Mouse (Mus musculus) cerebellum, adult 18-20 months (tissue): Measurements from ENCODE around the gene Dhrs4.
A peak's percentile ranks its signal among the peaks of the same experiment; 100 is the strongest.

ENCODE experiments used
- DNase-seq, 2 experiments: peaks; one replicate each; pipeline ENCODE4 v3.0.0; 2021

Dhrs4 gene

DNA sequence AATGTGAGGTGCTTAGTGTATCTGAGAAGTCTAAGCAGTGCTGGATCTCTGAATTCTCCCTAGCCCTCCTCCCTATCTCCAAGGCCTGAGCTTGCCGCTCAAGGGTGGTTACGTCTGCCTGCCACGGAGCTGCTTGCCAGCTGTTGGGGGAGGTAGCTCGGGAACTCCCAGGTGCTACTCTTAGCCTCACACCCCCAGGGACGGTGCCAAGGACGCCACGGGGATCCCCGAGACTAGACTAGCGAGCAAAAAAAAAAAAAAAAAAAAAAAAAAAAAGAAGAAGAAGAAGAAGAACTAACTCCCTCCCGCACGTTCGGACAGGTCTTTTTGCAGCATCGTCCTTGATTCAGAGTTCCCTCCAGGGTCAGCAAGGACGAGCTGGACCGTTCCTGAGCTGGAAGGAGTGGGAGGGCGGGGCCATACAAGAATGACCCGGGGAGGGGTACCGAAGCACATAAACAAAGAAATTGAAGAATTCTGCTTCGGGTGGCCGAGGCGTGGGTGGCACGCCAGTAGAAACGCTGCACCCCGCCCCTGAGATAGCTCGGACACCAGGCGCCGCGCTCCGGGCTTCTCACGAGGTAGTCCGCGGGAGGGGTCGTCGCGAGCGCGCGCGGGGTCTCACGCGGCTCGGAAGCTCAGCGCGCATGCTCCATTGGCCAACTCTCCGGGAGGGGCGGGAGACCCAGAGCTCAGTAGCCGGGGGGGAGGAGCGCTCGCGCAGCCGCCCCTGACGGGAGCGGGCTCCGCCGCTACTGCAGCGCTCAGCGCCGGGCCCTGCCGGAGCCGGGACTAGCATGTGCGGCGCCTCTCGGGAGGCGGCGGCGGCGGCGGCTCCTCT, 12.0 kb downstream of the Dhrs4 start, which contains the start of gene Carmil3:
Gene Carmil3, plus strand, starts transcription at position 291 of the 841 bp plus-strand sequence.
- peak; percentile 90 to 91 for DNase-seq

- peak; percentile 75 to 82 for DNase-seq
Observed at GRCm38 (mm10) chr14:55491291-55491833, 12.8 kb downstream of the Dhrs4 start.

- no peak for DNase-seq
Observed at GRCm38 (mm10) chr14:55492103-55492502, 13.5 kb downstream of the Dhrs4 start.

- peak; percentile 57 to 69 for DNase-seq
Observed at GRCm38 (mm10) chr14:55495509-55496240, 17.1 kb downstream of the Dhrs4 start.

GRCm38 (mm10) chr14:55496761-55497448, 18.3 kb downstream of the Dhrs4 start:
- no peak for DNase-seq

DNA sequence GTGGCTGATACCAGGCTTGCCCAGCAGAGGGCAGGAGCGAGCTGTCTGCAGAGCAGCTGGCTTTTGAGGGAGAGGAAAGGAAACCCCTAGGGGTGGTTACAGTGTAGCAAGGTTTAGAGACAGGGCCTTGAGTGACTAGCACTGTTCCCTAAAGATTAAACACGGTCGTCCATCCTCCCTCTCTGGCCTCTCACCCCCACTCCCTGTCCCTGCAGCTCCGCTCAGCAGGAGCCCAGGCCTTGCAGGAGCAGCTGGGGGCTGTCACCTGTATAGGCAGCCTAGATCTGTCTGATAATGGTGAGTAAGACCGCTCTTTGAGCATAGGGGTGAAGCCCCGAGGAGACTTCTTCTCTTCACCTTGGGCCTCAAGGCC, 18.9 kb downstream of the Dhrs4 start:
- peak; percentile 84 to 90 for DNase-seq

DNA sequence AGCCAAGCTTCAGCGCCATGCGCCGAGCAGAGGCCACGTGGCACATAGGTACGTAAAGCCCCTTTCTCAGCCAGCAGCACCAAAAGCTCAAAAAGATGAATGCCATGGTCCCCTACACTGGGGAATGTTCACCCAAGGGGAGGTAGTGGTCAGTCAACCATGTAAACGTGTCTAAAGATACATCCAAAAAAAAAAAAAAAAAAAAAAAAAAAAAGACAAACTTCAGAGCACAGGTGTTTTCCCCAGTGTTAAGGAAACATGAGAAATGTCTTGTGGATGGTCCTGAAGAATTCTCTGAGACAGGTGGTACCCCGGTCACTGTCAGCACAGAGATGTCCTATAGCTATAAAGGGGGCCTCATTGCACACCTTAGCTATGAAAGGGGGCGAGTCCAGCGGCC, 27.1 kb downstream of the Dhrs4 start:
- DNase-seq: no peak

- DNase-seq: no peak
Observed at GRCm38 (mm10) chr14:55507801-55508200, 29.2 kb downstream of the Dhrs4 start.

DNA sequence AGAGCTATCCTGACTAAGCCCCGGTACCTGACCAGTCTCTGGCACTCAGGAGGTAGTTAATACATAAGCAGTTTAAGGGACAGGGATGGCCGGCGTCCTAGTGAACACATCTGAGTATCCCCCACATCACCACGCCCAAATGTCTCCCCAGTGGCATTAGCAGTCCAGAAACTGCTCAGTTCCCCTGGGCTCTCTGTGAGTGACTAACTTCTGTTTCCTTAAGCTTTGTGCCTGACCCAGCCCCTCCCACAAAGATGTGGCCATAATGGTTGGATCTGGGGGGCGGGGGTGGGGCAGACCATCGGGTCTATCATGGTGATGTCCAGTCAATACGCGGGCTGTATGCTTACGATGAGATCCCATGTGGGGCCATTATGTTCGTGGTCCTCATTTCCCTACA, 31.0 kb downstream of the Dhrs4 start:
- DNase-seq: no peak

GRCm38 (mm10) chr14:55510125-55510731, 31.7 kb downstream of the Dhrs4 start, which contains the start of gene Cpne6:
Cpne6 (plus strand) TSS chr14:55510445.
- DNase-seq: no peak

GRCm38 (mm10) chr14:55511037-55511436, 32.5 kb downstream of the Dhrs4 start:
- DNase-seq: no peak

- no peak for DNase-seq
Observed at GRCm38 (mm10) chr14:55513927-55514326, 35.4 kb downstream of the Dhrs4 start.

GRCm38 (mm10) chr14:55515846-55516245, 37.3 kb downstream of the Dhrs4 start:
- no peak for DNase-seq

DNA sequence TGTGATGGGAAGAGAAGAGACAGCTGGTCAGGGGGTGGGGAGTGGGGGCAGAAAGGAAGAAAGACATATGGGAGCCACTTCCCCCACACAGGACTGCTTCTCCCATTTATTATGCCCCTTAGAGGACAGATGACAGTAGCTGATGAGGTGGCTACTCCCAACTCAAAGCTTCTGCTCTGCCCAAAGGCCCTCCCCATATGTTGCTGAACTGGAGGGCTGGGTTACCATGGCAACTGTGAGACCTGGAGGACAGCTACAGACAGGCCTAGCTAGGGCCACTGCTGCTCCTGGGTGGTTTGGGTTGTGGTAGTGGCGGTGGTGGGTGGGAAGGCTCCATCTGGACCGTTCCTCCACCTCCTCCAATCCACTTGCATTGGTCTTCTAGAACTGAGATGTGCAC, 40.3 kb downstream of the Dhrs4 start:
- DNase-seq: no peak

DNA sequence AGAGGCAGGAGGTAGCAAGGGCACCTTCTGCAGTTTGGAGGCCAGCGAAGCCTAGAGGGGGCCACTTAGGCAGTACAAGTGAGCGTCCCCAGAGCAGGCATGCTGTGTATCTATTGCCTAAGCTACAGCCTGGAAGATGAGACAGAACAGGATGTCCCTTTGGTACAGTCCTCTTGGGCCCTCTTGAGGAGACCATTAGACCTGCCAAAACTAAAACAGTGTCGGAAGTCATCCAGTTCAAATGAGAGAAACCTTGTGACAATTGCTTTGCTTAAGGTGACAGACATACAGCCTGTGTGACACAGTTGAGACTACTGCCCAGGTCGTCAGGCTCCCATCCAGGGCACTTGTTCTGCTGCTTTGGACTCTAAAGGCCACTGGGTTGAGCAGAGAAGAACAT, 41.0 kb downstream of the Dhrs4 start:
- DNase-seq: no peak

GRCm38 (mm10) chr14:55520451-55521361, 42.1 kb downstream of the Dhrs4 start:
- DNase-seq: peak; percentile 63 to 72

DNA sequence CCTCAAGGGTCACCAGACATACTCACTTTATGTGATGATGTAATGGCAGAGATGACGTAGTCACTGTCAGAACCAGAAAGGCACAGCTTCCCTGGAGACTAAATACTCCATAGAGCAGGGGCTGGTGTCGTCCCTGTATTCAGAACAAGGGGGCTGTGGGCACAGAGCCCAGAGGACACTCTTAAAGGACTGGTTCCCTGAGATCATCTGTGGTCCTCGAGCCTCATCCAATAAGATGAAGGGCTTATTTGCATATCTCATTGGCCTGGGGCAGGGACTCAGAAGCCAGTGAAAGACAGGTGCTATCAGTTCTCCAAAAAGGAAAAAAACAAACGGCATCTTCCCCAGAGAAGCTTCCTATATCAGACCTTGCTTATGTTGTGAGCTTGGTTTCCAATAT, 45.5 kb downstream of the Dhrs4 start:
- no peak for DNase-seq

- no peak for DNase-seq
Observed at GRCm38 (mm10) chr14:55524785-55525184, 46.2 kb downstream of the Dhrs4 start, which contains the start of gene Nrl. Nrl (minus strand) TSS chr14:55524981.

GRCm38 (mm10) chr14:55526674-55527073, 48.1 kb downstream of the Dhrs4 start:
- DNase-seq: no peak

DNA sequence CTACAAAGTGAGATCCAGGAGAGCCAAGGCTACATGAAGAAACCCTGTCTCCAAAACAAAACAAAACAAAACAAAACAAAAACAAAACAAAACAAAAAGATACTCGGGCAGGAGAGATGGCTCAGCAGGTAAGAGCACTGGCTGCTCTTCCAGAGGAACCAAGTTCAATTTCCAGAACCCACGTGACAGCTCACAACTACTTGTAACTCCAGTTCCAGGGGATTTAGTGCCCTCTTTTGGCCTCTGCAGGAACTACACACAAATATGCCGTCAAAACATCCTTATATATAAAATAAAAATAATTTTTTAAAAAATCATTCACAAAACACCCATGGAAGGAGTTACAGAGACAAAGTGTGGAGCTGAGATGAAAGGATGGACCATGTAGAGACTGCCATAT, 49.4 kb downstream of the Dhrs4 start:
- peak; percentile 33 to 41 for DNase-seq

- DNase-seq: peak; percentile 25 to 29
Observed at GRCm38 (mm10) chr14:55536116-55536745, 57.7 kb downstream of the Dhrs4 start.
